Mouse (Mus musculus): ENCODE data around the gene Gast.
"Not testable (repeated sequence)": the region's sequence is repeated elsewhere in the genome, so short reads cannot be mapped to it uniquely, and the experiment has no call there.

GRCm38 (mm10) chr11:100320701-100321410 is 13.4 kb upstream of the Gast start:
- TF ChIP-seq POLR2A (IDR thresholded peaks at IDR 0.05; ENCODE audit: control insufficient read depth, low read depth, low read length); CTCF (IDR thresholded peaks at IDR 0.05; ENCODE audit: control insufficient read depth, insufficient read depth, insufficient replicate concordance, low read depth, low read length): not testable (repeated sequence)

Data from testis, adult 2 months (tissue).